Mouse (Mus musculus): ENCODE data around the gene Tmem262.
"Not testable (repeated sequence)": the region's sequence is repeated elsewhere in the genome, so short reads cannot be mapped to it uniquely, and the experiment has no call there.

Gene Tmem262

GRCm38 (mm10) chr19:6079983-6080480 is at the start of gene Tmem262:
Gene Tmem262 (plus strand): TSS chr19:6080033.
- no peak for DNase-seq (ENCODE audit: low read depth, low spot score)
- H3K27me3 ChIP-seq (ENCODE audit: control insufficient read depth, insufficient read depth, low read length, poor library complexity, severe bottlenecking) = no peaks in the 10 kb centered on the region

GRCm38 (mm10) chr19:6030520-6031280 is 49.1 kb upstream of the Tmem262 start:
- Histone ChIP-seq H3K27me3 (ENCODE audit: control insufficient read depth, insufficient read depth, low read length, poor library complexity, severe bottlenecking) (no peaks in the 10 kb centered on the region; the same call in 1 of the 2 replicates), H3K36me3 (ENCODE audit: control insufficient read depth, insufficient read depth, low read length, poor library complexity, severe bottlenecking) (no peaks in the 10 kb centered on the region)
- no peak for DNase-seq (ENCODE audit: low read depth, low spot score)

More at GRCm38 (mm10) chr19:6079983-6080480, at the start of gene Tmem262:
- H3K36me3 ChIP-seq (ENCODE audit: control insufficient read depth, insufficient read depth, low read length, poor library complexity, severe bottlenecking) = peaks cover 2% of the 10 kb centered on the region; the same call in 1 of the 2 replicates

GRCm38 (mm10) chr19:6035966-6036585 is 43.8 kb upstream of the Tmem262 start:
- Histone ChIP-seq H3K27me3 (ENCODE audit: control insufficient read depth, insufficient read depth, low read length, poor library complexity, severe bottlenecking) (no peaks in the 10 kb centered on the region), H3K36me3 (ENCODE audit: control insufficient read depth, insufficient read depth, low read length, poor library complexity, severe bottlenecking) (no peaks in the 10 kb centered on the region)
- no peak for DNase-seq (ENCODE audit: low read depth, low spot score)

- Histone ChIP-seq H3K27me3 (ENCODE audit: control insufficient read depth, insufficient read depth, low read length, poor library complexity, severe bottlenecking) (no peaks in the 10 kb centered on the region), H3K36me3 (ENCODE audit: control insufficient read depth, insufficient read depth, low read length, poor library complexity, severe bottlenecking) (no peaks in the 10 kb centered on the region)
- no peak for DNase-seq (ENCODE audit: low read depth, low spot score)
These were observed 42.1 kb upstream of the Tmem262 start for GRCm38 (mm10) chr19:6037695-6038094.

GRCm38 (mm10) chr19:6038326-6038725 is 41.5 kb upstream of the Tmem262 start:
- DNase-seq (ENCODE audit: low read depth, low spot score) = no peak
- H3K36me3 ChIP-seq (ENCODE audit: control insufficient read depth, insufficient read depth, low read length, poor library complexity, severe bottlenecking) = no peaks in the 10 kb centered on the region

GRCm38 (mm10) chr19:6040002-6040401 is 39.8 kb upstream of the Tmem262 start:
- peak; percentile 51 for DNase-seq (ENCODE audit: low read depth, low spot score)
- Histone ChIP-seq H3K36me3 (ENCODE audit: control insufficient read depth, insufficient read depth, low read length, poor library complexity, severe bottlenecking) (no peaks in the 10 kb centered on the region), H3K27me3 (ENCODE audit: control insufficient read depth, insufficient read depth, low read length, poor library complexity, severe bottlenecking) (no peaks in the 10 kb centered on the region)

More at GRCm38 (mm10) chr19:6038326-6038725, 41.5 kb upstream of the Tmem262 start:
- H3K27me3 ChIP-seq (ENCODE audit: control insufficient read depth, insufficient read depth, low read length, poor library complexity, severe bottlenecking) = no peaks in the 10 kb centered on the region

GRCm38 (mm10) chr19:6042293-6042692 is 37.5 kb upstream of the Tmem262 start:
- no peaks in the 10 kb centered on the region for H3K27me3 ChIP-seq (ENCODE audit: control insufficient read depth, insufficient read depth, low read length, poor library complexity, severe bottlenecking)

GRCm38 (mm10) chr19:6044102-6044501 is 35.7 kb upstream of the Tmem262 start:
- not testable (repeated sequence) for H3K27me3 ChIP-seq (ENCODE audit: control insufficient read depth, insufficient read depth, low read length, poor library complexity, severe bottlenecking); H3K36me3 ChIP-seq (ENCODE audit: control insufficient read depth, insufficient read depth, low read length, poor library complexity, severe bottlenecking)
- DNase-seq (ENCODE audit: low read depth, low spot score) = peak; percentile 77

More at GRCm38 (mm10) chr19:6042293-6042692, 37.5 kb upstream of the Tmem262 start:
- no peaks in the 10 kb centered on the region for H3K36me3 ChIP-seq (ENCODE audit: control insufficient read depth, insufficient read depth, low read length, poor library complexity, severe bottlenecking)
- DNase-seq (ENCODE audit: low read depth, low spot score) = no peak

- DNase-seq (ENCODE audit: low read depth, low spot score) = peak; percentile 78
- H3K27me3 ChIP-seq (ENCODE audit: control insufficient read depth, insufficient read depth, low read length, poor library complexity, severe bottlenecking) = no peaks in the 10 kb centered on the region
- peaks cover 9% of the 10 kb centered on the region for H3K36me3 ChIP-seq (ENCODE audit: control insufficient read depth, insufficient read depth, low read length, poor library complexity, severe bottlenecking)
These were observed 34.2 kb upstream of the Tmem262 start for GRCm38 (mm10) chr19:6045366-6046293.

GRCm38 (mm10) chr19:6046294-6047153 is 33.3 kb upstream of the Tmem262 start, which contains the start of gene Syvn1:
Gene Syvn1 (plus strand): TSS chr19:6046576.
- DNase-seq (ENCODE audit: low read depth, low spot score) = peak; percentile 95
- no peaks in the 10 kb centered on the region for H3K27me3 ChIP-seq (ENCODE audit: control insufficient read depth, insufficient read depth, low read length, poor library complexity, severe bottlenecking)

GRCm38 (mm10) chr19:6047154-6047898 is 32.5 kb upstream of the Tmem262 start:
- DNase-seq (ENCODE audit: low read depth, low spot score) = no peak
- no peaks in the 10 kb centered on the region for H3K27me3 ChIP-seq (ENCODE audit: control insufficient read depth, insufficient read depth, low read length, poor library complexity, severe bottlenecking)
- H3K36me3 ChIP-seq (ENCODE audit: control insufficient read depth, insufficient read depth, low read length, poor library complexity, severe bottlenecking) = peaks cover 20% of the 10 kb centered on the region

More at GRCm38 (mm10) chr19:6046294-6047153, 33.3 kb upstream of the Tmem262 start, which contains the start of gene Syvn1:
- peaks cover 12% of the 10 kb centered on the region for H3K36me3 ChIP-seq (ENCODE audit: control insufficient read depth, insufficient read depth, low read length, poor library complexity, severe bottlenecking)

- H3K27me3 ChIP-seq (ENCODE audit: control insufficient read depth, insufficient read depth, low read length, poor library complexity, severe bottlenecking) = no peaks in the 10 kb centered on the region
- peaks cover 23% of the 10 kb centered on the region for H3K36me3 ChIP-seq (ENCODE audit: control insufficient read depth, insufficient read depth, low read length, poor library complexity, severe bottlenecking)
- DNase-seq (ENCODE audit: low read depth, low spot score) = no peak
These were observed 32.0 kb upstream of the Tmem262 start for GRCm38 (mm10) chr19:6047899-6048166.

- Histone ChIP-seq H3K27me3 (ENCODE audit: control insufficient read depth, insufficient read depth, low read length, poor library complexity, severe bottlenecking) (no peaks in the 10 kb centered on the region), H3K36me3 (ENCODE audit: control insufficient read depth, insufficient read depth, low read length, poor library complexity, severe bottlenecking) (peaks cover 28% of the 10 kb centered on the region)
- peak; percentile 80 for DNase-seq (ENCODE audit: low read depth, low spot score)
These were observed 31.0 kb upstream of the Tmem262 start for GRCm38 (mm10) chr19:6048681-6049410.

Data from splenic B cell, adult 2 months (primary cell).